Mouse (Mus musculus) left cerebral cortex, adult 18-20 months (tissue): ENCODE measurements around the gene Map7d1. TPM values are rescaled to one million over a fixed set of nuclear protein-coding genes. Genes with fewer than 3 reads are reported as not detected.

Source experiments
- DNase-seq, 2 experiments: peaks; one replicate each; pipeline ENCODE4 v3.0.0; 2021 to 2022; ENCODE audit warnings: low spot score in 2 of 2, mixed read lengths in 1 of 2
- total RNA-seq, 2 experiments: library from RNA; stranded (reverse); gene quantifications; 2 replicates each; pipeline ENCODE4 v1.2.3; 2021

Map7d1 gene
- total RNA-seq, 2 experiments from 2014 or later: 251 to 254 TPM

GRCm38 (mm10) chr4:126204016-126204415 is 52.1 kb downstream of the Map7d1 start:
- no peak for DNase-seq

GRCm38 (mm10) chr4:126203336-126203895 is 52.7 kb downstream of the Map7d1 start:
- no peak for DNase-seq

- peak; percentile 99 for DNase-seq
These were observed 53.6 kb downstream of the Map7d1 start, which contains the start of gene Thrap3 for GRCm38 (mm10) chr4:126202303-126203181. Gene Thrap3, minus strand, starts transcription at chr4:126202760.

GRCm38 (mm10) chr4:126201514-126202302 is 54.4 kb downstream of the Map7d1 start:
- no peak for DNase-seq

GRCm38 (mm10) chr4:126200656-126201055 is 55.5 kb downstream of the Map7d1 start:
- no peak for DNase-seq

GRCm38 (mm10) chr4:126200036-126200435 is 56.1 kb downstream of the Map7d1 start:
- DNase-seq: no peak

GRCm38 (mm10) chr4:126199556-126199955 is 56.6 kb downstream of the Map7d1 start:
- no peak for DNase-seq

GRCm38 (mm10) chr4:126197485-126197884 is 58.7 kb downstream of the Map7d1 start:
- DNase-seq: no peak

- DNase-seq: no peak
These were observed 61.2 kb downstream of the Map7d1 start for GRCm38 (mm10) chr4:126194916-126195315.

GRCm38 (mm10) chr4:126194216-126194615 is 61.9 kb downstream of the Map7d1 start:
- no peak for DNase-seq

GRCm38 (mm10) chr4:126190636-126191035 is 65.5 kb downstream of the Map7d1 start:
- DNase-seq: no peak

GRCm38 (mm10) chr4:126187096-126187495 is 69.0 kb downstream of the Map7d1 start:
- no peak for DNase-seq

GRCm38 (mm10) chr4:126183034-126183433 is 73.1 kb downstream of the Map7d1 start:
- no peak for DNase-seq

Other genes starting within 250 kb of the Map7d1 start
- gene Csf3r, start 231.8 kb downstream of the Map7d1 start, total RNA-seq: 1 to 10 TPM; 4.2 to 5.3 TPM
- gene Mrps15, start 209.4 kb downstream of the Map7d1 start, total RNA-seq: 10 to 100 TPM; 43.7 to 52.4 TPM
- 10 to 100 TPM; 54.5 TPM for gene Oscp1, start 197.8 kb downstream of the Map7d1 start, total RNA-seq
- 10 to 100 TPM; 12.2 to 17.6 TPM for gene Lsm10, start 159.7 kb downstream of the Map7d1 start, total RNA-seq
- gene Stk40, start 152.4 kb downstream of the Map7d1 start, total RNA-seq: 10 to 100 TPM; 43.5 to 48.3 TPM
- 1 to 10 TPM; 2.4 to 2.9 TPM for gene Eva1b, start 108.6 kb downstream of the Map7d1 start, total RNA-seq
- under 1 TPM; 0.59 to 0.77 TPM for gene Sh3d21, start 92.9 kb downstream of the Map7d1 start, total RNA-seq
- 100 to 1,000 TPM; 132 to 156 TPM for gene Thrap3, start 53.6 kb downstream of the Map7d1 start, total RNA-seq
- 10 to 100 TPM; 84.5 to 87.3 TPM for gene Trappc3, start 6.0 kb upstream of the Map7d1 start, total RNA-seq
- gene Col8a2, start 30.4 kb upstream of the Map7d1 start, total RNA-seq: 1 to 10 TPM; 1.7 to 2.8 TPM
- gene Adprhl2, start 65.4 kb upstream of the Map7d1 start, total RNA-seq: 10 to 100 TPM; 28.6 to 30.9 TPM
- 1 to 10 TPM; 1.0 to 1.1 TPM for gene Tekt2, start 69.3 kb upstream of the Map7d1 start, total RNA-seq
- gene Ago3, start 173.2 kb upstream of the Map7d1 start, total RNA-seq: 10 to 100 TPM; 33.2 to 35.6 TPM
- gene Ago1, start 212.2 kb upstream of the Map7d1 start, total RNA-seq: 10 to 100 TPM; 48.4 to 49.4 TPM